Mouse (Mus musculus): ENCODE measurements around the gene Ptbp2.

GRCm38 (mm10) chr3:119780876-119781275 is 3.4 kb downstream of the Ptbp2 start:
- TF ChIP-seq CTCF (IDR thresholded peaks at IDR 0.05; ENCODE audit: extremely low read depth, insufficient read depth, low read length) (no peak), POLR2A (IDR thresholded peaks at IDR 0.05; ENCODE audit: extremely low read depth, insufficient read depth, low read length) (no peak)
